Mouse (Mus musculus) lung, postnatal 0 days (tissue): ENCODE data around the gene Olfr574.

Source experiments
- CTCF ChIP-seq: IDR thresholded peaks from 2 replicates; pipeline ENCODE4 v1.5.1; 2016; ENCODE audit warnings: antibody characterized with exemption, mild to moderate bottlenecking
- EP300 ChIP-seq: IDR thresholded peaks from 2 replicates; pipeline ENCODE4 v1.6.1; 2016; ENCODE audit warnings: antibody characterized with exemption, mild to moderate bottlenecking, control low read depth

GRCm38 (mm10) chr7:102919632-102920031 is 28.6 kb upstream of the Olfr574 start:
- no peak for TF ChIP-seq EP300
- TF ChIP-seq CTCF: peak; percentile 74
